Mouse (Mus musculus): ENCODE measurements at regions not wholly inside any gene's neighbourhood (a gene's known extent, or its start where the extent isn't known, plus 50 kb on each side); places are given as distances from the start of the nearest gene placed in this dataset.

DNA sequence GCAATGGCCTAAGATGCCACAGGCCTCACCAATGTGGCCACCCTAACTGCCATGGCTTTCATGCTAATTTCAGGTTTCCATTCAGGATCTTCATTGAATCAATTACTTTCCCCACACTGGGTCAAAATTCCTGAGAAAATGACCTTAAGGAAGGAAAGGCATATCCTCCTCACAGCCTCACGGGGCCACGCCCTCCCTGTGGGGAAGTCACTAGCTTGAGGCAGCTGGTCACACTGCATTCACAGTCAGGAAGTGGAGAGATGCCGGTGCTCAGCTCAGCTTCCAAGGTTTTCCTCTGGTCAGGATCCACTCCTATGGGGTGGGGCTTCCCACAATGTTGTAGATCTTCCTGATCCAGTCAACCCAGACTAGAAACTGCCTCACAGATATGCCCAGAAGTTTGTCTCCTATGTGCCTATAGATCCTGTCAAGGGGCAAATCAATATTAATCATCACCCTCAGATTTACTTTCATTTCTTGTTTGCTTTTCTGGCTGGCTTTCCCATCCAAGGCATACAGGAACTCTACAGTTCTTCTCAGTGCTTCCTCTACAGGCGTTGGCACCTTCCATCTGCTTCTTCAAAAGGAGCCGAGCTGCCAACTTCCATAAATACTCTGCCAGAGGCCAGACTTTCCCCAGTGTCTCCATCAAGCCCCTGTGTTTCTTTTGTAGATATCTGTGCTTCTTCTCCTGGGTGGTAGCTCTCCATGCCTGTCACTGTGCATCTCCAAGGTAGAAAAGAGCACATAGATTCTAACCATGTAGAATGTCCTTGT, 273.2 kb upstream of the Thsd7b start:
- no peak overlapping the region for H3K27ac ChIP-seq (ENCODE audit: low read length)
- no peaks in the 10 kb centered on the region for H3K4me1 ChIP-seq (ENCODE audit: control insufficient read depth, insufficient read depth, low read length)
- H3K4me2 ChIP-seq (ENCODE audit: low read depth, low read length), result no peak overlapping the region
- no peak for ATAC-seq (ENCODE audit: insufficient read depth, low FRiP score)
- 64% methylated on average over 5 of the region's 5 CpGs for WGBS
- no peaks in the 10 kb centered on the region for H3K9me3 ChIP-seq (replicated peaks; ENCODE audit: control insufficient read depth, low read length)
- no peaks in the 10 kb centered on the region for H3K36me3 ChIP-seq (ENCODE audit: control insufficient read depth, insufficient read depth, low read length)
- no peak overlapping the region for H3K9ac ChIP-seq (ENCODE audit: low read length)
- H3K4me3 ChIP-seq (replicated peaks; ENCODE audit: low read length), result no peak overlapping the region
- H3K27me3 ChIP-seq (ENCODE audit: control insufficient read depth, insufficient read depth, low read length), result no peaks in the 10 kb centered on the region

DNA sequence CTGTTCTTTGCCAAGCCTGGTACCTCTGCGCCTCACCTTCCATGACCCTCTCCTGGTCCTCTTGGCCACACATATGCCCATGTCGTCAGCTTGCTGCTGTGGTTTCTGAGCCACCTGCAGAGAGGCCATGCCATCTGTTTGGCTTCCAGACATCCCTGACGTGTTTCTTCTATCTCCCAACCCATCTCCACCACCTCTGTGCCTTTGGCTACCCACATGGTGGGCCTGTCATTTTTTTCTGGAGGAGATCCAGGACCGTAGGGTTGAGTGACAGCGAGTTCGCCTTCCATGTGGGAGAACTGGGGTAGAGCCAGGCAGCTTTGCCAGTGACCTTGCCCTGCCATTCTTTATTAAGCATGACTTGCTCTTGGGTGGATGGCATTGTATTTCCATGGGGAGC, 278.4 kb upstream of the Thsd7b start:
- ATAC-seq (ENCODE audit: insufficient read depth, low FRiP score), result no peak
- WGBS, result 84% methylated on average over 6 of the region's 6 CpGs
- Histone ChIP-seq H3K9me3 (replicated peaks; ENCODE audit: control insufficient read depth, low read length) (no peaks in the 10 kb centered on the region), H3K27me3 (ENCODE audit: control insufficient read depth, insufficient read depth, low read length) (no peaks in the 10 kb centered on the region), H3K4me3 (replicated peaks; ENCODE audit: low read length) (no peak overlapping the region), H3K36me3 (ENCODE audit: control insufficient read depth, insufficient read depth, low read length) (no peaks in the 10 kb centered on the region), H3K4me2 (ENCODE audit: low read depth, low read length) (no peak overlapping the region), H3K27ac (ENCODE audit: low read length) (no peak overlapping the region), H3K4me1 (ENCODE audit: control insufficient read depth, insufficient read depth, low read length) (no peaks in the 10 kb centered on the region), H3K9ac (ENCODE audit: low read length) (no peak overlapping the region)

DNA sequence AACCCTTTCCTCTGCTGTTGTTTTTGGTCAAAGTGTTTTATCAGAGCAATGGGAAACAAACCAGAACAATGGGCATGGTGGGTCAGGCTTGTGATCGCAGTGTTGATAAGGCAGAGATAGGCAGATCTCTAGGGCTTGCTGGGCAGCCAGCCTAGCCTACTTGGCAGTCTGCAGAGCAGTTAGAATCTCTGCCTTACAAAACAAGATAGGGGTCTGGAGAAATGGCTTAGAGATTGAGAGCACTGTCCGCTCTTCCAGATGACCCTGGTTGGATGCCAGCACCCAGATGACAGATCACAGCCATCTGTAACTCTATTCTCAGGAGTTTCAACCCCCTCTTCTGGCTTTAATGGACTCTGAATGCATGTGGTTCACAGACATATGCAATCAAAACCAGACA, 289.7 kb upstream of the Thsd7b start:
- no peaks in the 10 kb centered on the region for H3K36me3 ChIP-seq (ENCODE audit: control insufficient read depth, insufficient read depth, low read length)
- ATAC-seq (ENCODE audit: insufficient read depth, low FRiP score), result no peak
- 59% methylated on average over 2 of the region's 2 CpGs for WGBS

DNA sequence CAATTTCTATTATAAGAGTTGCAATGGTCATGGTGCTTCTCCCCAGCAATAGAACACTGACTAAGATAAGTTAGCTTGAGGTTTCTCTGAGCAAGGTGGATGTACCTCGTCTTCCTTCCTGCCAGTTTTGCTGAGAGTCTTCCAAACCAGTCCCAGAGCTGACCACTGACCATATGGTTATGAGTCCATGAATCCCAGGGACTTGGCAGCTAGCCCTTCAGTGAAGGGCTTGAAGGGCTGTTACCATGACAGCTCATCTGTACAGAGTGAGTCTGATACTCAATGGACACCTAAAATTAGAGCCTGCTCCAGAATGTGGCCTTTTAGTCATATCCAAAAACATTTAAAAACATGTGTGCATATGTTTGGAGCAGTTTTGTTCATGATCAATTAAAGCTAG, 297.5 kb upstream of the Thsd7b start:
- 77% methylated on average over 1 of the region's 1 CpGs for WGBS
- H3K4me2 ChIP-seq (ENCODE audit: low read depth, low read length), result no peak overlapping the region
- no peaks in the 10 kb centered on the region for H3K4me1 ChIP-seq (ENCODE audit: control insufficient read depth, insufficient read depth, low read length)
- H3K9me3 ChIP-seq (replicated peaks; ENCODE audit: control insufficient read depth, low read length), result no peaks in the 10 kb centered on the region
- no peak for ATAC-seq (ENCODE audit: insufficient read depth, low FRiP score)
- no peaks in the 10 kb centered on the region for H3K27me3 ChIP-seq (ENCODE audit: control insufficient read depth, insufficient read depth, low read length)
- no peak overlapping the region for H3K27ac ChIP-seq (ENCODE audit: low read length)
- no peak overlapping the region for H3K9ac ChIP-seq (ENCODE audit: low read length)
- no peaks in the 10 kb centered on the region for H3K36me3 ChIP-seq (ENCODE audit: control insufficient read depth, insufficient read depth, low read length)
- H3K4me3 ChIP-seq (replicated peaks; ENCODE audit: low read length), result no peak overlapping the region

More for the DNA sequence above, 289.7 kb upstream of the Thsd7b start:
- Histone ChIP-seq H3K4me1 (ENCODE audit: control insufficient read depth, insufficient read depth, low read length) (no peaks in the 10 kb centered on the region), H3K27me3 (ENCODE audit: control insufficient read depth, insufficient read depth, low read length) (no peaks in the 10 kb centered on the region), H3K4me3 (replicated peaks; ENCODE audit: low read length) (no peak overlapping the region), H3K9me3 (replicated peaks; ENCODE audit: control insufficient read depth, low read length) (no peaks in the 10 kb centered on the region), H3K4me2 (ENCODE audit: low read depth, low read length) (no peak overlapping the region), H3K27ac (ENCODE audit: low read length) (no peak overlapping the region), H3K9ac (ENCODE audit: low read length) (no peak overlapping the region)

DNA sequence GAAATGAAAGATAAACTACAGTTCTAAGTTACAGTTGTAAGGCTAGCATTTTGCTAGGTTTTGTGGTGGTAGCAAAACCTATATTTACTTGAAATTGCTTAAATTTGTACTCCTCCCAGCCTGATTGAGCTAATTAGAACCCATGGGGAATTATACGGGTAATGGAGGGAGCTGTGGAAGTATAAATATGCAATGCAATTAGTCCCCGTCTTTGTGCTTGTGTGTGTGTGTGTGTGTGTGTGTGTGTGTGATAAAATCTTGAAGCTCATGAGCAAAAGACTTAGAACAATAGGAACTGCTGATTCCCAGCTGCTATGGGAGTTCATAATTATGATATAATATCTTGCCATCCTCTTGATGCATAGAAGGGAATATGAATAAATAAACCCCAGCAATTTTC, 321.7 kb upstream of the Thsd7b start:
- no peaks in the 10 kb centered on the region for H3K9me3 ChIP-seq (replicated peaks; ENCODE audit: control insufficient read depth, low read length)
- H3K27ac ChIP-seq (ENCODE audit: low read length), result no peak overlapping the region
- H3K36me3 ChIP-seq (ENCODE audit: control insufficient read depth, insufficient read depth, low read length), result no peaks in the 10 kb centered on the region
- H3K27me3 ChIP-seq (ENCODE audit: control insufficient read depth, insufficient read depth, low read length), result no peaks in the 10 kb centered on the region
- no peak overlapping the region for H3K9ac ChIP-seq (ENCODE audit: low read length)
- H3K4me2 ChIP-seq (ENCODE audit: low read depth, low read length), result no peak overlapping the region
- no peaks in the 10 kb centered on the region for H3K4me1 ChIP-seq (ENCODE audit: control insufficient read depth, insufficient read depth, low read length)
- ATAC-seq (ENCODE audit: insufficient read depth, low FRiP score), result no peak
- H3K4me3 ChIP-seq (replicated peaks; ENCODE audit: low read length), result no peak overlapping the region
- 66% methylated on average over 2 of the region's 2 CpGs for WGBS

DNA sequence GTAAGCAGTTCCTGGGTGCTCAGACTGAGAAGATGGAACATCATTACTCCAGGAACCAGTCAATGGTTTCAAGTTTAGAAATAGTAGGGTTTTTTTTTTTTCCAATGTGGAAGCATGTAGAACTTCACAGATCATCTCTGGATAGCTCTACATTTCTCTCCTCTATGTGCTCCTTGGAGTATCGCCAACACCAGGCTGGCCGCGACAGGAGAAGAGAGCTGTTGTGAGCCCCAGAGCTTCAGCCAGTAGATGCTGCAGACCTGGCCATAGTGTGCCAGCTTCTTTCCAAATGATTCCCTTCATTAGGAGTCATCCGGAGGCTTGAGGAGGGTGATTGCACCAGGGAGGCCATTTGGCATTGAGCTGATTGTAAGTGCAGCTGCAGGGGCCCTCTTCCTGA, 322.6 kb upstream of the Thsd7b start:
- no peaks in the 10 kb centered on the region for H3K9me3 ChIP-seq (replicated peaks; ENCODE audit: control insufficient read depth, low read length)
- H3K4me1 ChIP-seq (ENCODE audit: control insufficient read depth, insufficient read depth, low read length), result no peaks in the 10 kb centered on the region
- no peak for ATAC-seq (ENCODE audit: insufficient read depth, low FRiP score)
- no peaks in the 10 kb centered on the region for H3K36me3 ChIP-seq (ENCODE audit: control insufficient read depth, insufficient read depth, low read length)
- no peak overlapping the region for H3K4me3 ChIP-seq (replicated peaks; ENCODE audit: low read length)
- H3K27me3 ChIP-seq (ENCODE audit: control insufficient read depth, insufficient read depth, low read length), result no peaks in the 10 kb centered on the region
- H3K4me2 ChIP-seq (ENCODE audit: low read depth, low read length), result no peak overlapping the region
- WGBS, result 76% methylated on average over 4 of the region's 4 CpGs
- no peak overlapping the region for H3K27ac ChIP-seq (ENCODE audit: low read length)
- H3K9ac ChIP-seq (ENCODE audit: low read length), result no peak overlapping the region

DNA sequence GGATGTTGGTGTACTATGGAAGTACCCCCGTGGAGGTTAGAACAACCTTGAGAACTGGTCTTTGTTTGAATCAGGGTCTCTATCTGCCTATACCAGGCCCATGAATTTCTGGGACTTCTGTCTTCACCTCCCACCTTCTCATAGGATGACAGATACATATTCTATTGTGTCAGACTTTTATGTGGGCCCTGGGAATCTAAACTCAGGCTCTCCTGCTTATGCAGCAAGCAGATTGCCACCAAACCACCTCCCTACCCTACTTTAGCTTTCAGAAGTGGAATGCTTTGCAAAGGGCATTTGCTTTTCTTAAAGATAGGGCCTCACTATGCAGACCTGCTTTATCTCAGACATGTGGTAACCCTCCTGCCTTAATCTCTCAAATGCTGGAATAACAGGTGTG, 322.7 kb upstream of the Cxcr4 start:
- Histone ChIP-seq H3K27ac (ENCODE audit: low read length) (no peak overlapping the region), H3K9me3 (replicated peaks; ENCODE audit: control insufficient read depth, low read length) (no peaks in the 10 kb centered on the region), H3K4me3 (replicated peaks; ENCODE audit: low read length) (no peak overlapping the region), H3K9ac (ENCODE audit: low read length) (no peak overlapping the region), H3K4me2 (ENCODE audit: low read depth, low read length) (no peak overlapping the region), H3K4me1 (ENCODE audit: control insufficient read depth, insufficient read depth, low read length) (no peaks in the 10 kb centered on the region), H3K36me3 (ENCODE audit: control insufficient read depth, insufficient read depth, low read length) (no peaks in the 10 kb centered on the region), H3K27me3 (ENCODE audit: control insufficient read depth, insufficient read depth, low read length) (no peaks in the 10 kb centered on the region)
- WGBS, result 68% methylated on average over 1 of the region's 1 CpGs
- no peak for ATAC-seq (ENCODE audit: insufficient read depth, low FRiP score)

DNA sequence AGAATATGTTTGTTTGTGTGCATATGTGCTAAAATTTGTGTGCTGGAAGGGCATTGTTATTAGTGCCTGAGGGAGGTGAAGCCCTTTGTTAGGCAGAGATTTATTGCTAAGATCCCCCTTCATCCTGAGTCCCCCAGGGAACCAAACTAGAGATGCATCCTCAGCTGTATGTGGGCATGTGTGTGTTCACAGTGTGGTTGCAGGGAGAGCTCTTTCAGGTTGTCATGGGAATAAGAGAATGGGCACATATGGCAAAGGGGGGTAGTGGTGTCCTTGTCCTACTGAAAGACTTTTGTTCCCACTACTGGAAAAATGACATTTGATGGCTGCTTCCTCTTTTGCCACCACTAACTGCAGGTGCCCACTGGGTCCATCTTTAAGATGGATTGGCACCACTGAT, 320.4 kb upstream of the Cxcr4 start:
- Histone ChIP-seq H3K9ac (ENCODE audit: low read length) (no peak overlapping the region), H3K4me1 (ENCODE audit: control insufficient read depth, insufficient read depth, low read length) (no peaks in the 10 kb centered on the region), H3K27me3 (ENCODE audit: control insufficient read depth, insufficient read depth, low read length) (no peaks in the 10 kb centered on the region), H3K4me3 (replicated peaks; ENCODE audit: low read length) (no peak overlapping the region), H3K27ac (ENCODE audit: low read length) (no peak overlapping the region), H3K36me3 (ENCODE audit: control insufficient read depth, insufficient read depth, low read length) (no peaks in the 10 kb centered on the region), H3K9me3 (replicated peaks; ENCODE audit: control insufficient read depth, low read length) (no peaks in the 10 kb centered on the region), H3K4me2 (ENCODE audit: low read depth, low read length) (no peak overlapping the region)
- no peak for ATAC-seq (ENCODE audit: insufficient read depth, low FRiP score)

DNA sequence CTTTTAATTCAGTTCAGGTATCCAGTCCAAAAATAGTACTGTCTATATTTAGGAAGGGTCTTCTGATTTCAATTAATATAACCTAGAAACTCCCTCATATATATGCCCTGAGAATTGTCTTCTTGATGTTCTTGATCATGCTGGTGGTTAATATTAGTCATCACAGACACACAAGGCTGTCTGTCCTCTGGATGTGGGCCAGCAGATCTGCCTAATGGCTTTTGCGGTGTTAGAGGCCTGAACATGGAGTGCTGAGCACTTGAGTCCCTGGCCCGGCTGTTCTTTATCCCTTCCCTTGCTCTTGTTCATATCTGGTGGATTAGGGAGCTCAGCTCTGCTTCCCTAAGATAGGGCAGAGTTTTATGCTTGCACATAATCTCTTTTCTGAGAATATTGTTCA, 315.5 kb upstream of the Cxcr4 start:
- Histone ChIP-seq H3K9ac (ENCODE audit: low read length) (no peak overlapping the region), H3K4me3 (replicated peaks; ENCODE audit: low read length) (no peak overlapping the region), H3K9me3 (replicated peaks; ENCODE audit: control insufficient read depth, low read length) (no peaks in the 10 kb centered on the region), H3K27ac (ENCODE audit: low read length) (no peak overlapping the region), H3K36me3 (ENCODE audit: control insufficient read depth, insufficient read depth, low read length) (no peaks in the 10 kb centered on the region), H3K27me3 (ENCODE audit: control insufficient read depth, insufficient read depth, low read length) (no peaks in the 10 kb centered on the region), H3K4me1 (ENCODE audit: control insufficient read depth, insufficient read depth, low read length) (no peaks in the 10 kb centered on the region), H3K4me2 (ENCODE audit: low read depth, low read length) (no peak overlapping the region)
- WGBS, result 61% methylated on average over 2 of the region's 2 CpGs
- ATAC-seq (ENCODE audit: insufficient read depth, low FRiP score), result no peak

Measured in stomach, embryonic 16.5 days (tissue).